ENCODE assay signal across 25 mouse cellular contexts in genomic region chr2:35810027-35810426, GRCm38 (mm10).
"Had no signal": no experiment of that assay in that cellular context is flagged by ENCODE, and none has a peak within 500 bp of the region (broad histone marks: within the 10 kb centered on the region; RNA-seq: fewer than 3 reads in every experiment).

No protein-coding gene starts in this region.

- H3K4me1 ChIP-seq: intestine, embryonic 15.5 days; limb, embryonic 12.5 days; liver, embryonic 13.5 days; liver, embryonic 15.5 days had no signal

- ATAC-seq: inflammation-experienced regulatory T-cells, adult 6 months; intestine, embryonic 15.5 days; intestine, postnatal 0 days had no signal

- DNase-seq: gastrocnemius, postnatal 36 days; heart, postnatal 4 days; kidney, adult 2 months; kidney, adult 9 months; kidney, postnatal 10 days; kidney, postnatal 25 days; kidney, postnatal 4 days; liver; liver, embryonic 13.5 days had no signal

- H3K9me3 ChIP-seq: heart, embryonic 13.5 days; heart, embryonic 15.5 days; hindbrain, embryonic 10.5 days; hindbrain, embryonic 12.5 days; intestine, embryonic 15.5 days; limb, embryonic 10.5 days; limb, embryonic 12.5 days; liver, embryonic 13.5 days; liver, embryonic 15.5 days had no signal

- H3K27me3 ChIP-seq: heart, embryonic 15.5 days; hindbrain, embryonic 12.5 days; intestine, embryonic 15.5 days; limb, embryonic 12.5 days had no signal

- H3K4me3 ChIP-seq: heart, adult 2 months; heart, embryonic 13.5 days; heart, embryonic 15.5 days; hindbrain, embryonic 10.5 days; hindbrain, embryonic 12.5 days; intestine, embryonic 15.5 days; layer of hippocampus, adult 2 months; left cerebral cortex, adult 2 months; limb, embryonic 10.5 days; limb, embryonic 12.5 days; liver, embryonic 13.5 days; liver, embryonic 15.5 days had no signal

- H3K4me2 ChIP-seq: heart, embryonic 11.5 days; heart, embryonic 13.5 days; heart, embryonic 15.5 days; hindbrain, embryonic 12.5 days; hindbrain, embryonic 14.5 days; intestine, embryonic 15.5 days; limb, embryonic 12.5 days; liver, embryonic 11.5 days; liver, embryonic 13.5 days; liver, embryonic 15.5 days had no signal

- H3K36me3 ChIP-seq: heart, embryonic 13.5 days; heart, embryonic 15.5 days; hindbrain, embryonic 10.5 days; hindbrain, embryonic 12.5 days; intestine, embryonic 15.5 days; limb, embryonic 10.5 days; limb, embryonic 12.5 days; liver, embryonic 13.5 days; liver, embryonic 15.5 days had no signal

- H3K27ac ChIP-seq: heart, adult 2 months; heart, embryonic 13.5 days; heart, embryonic 15.5 days; hindbrain, embryonic 10.5 days; hindbrain, embryonic 12.5 days; hindbrain, embryonic 14.5 days; intestine, embryonic 15.5 days; layer of hippocampus, adult 2 months; left cerebral cortex, adult 2 months; limb, embryonic 10.5 days; limb, embryonic 12.5 days; liver, embryonic 13.5 days; liver, embryonic 15.5 days had no signal

- H3K9ac ChIP-seq: heart, embryonic 13.5 days; heart, embryonic 15.5 days; hindbrain, embryonic 12.5 days; hindbrain, embryonic 14.5 days; intestine, embryonic 15.5 days; limb, embryonic 12.5 days; liver, embryonic 13.5 days; liver, embryonic 15.5 days had no signal
